Mouse (Mus musculus): Measurements from ENCODE around the gene Gm49378.

DNA sequence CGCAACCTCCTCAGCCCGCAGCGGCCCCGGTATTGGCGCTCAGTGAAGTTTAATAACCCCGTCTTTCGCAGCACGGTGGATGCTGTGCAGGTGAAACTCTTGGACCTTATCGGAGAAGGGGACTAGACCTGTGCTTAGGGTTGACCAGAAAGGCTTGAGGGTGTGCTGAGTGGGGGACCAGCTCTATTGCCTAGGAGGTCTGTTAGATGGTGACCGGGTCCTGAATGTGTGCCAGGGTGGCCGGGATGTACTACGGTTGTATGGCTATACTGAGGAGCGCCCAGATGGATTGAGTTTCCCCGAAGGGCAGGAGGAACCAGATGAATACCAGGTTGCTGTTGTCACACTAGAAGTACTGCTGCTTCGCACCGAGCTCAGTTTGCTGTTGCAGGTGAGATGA, 45.5 kb downstream of the Gm49378 start:
- TF ChIP-seq MAFK (IDR thresholded peaks at IDR 0.05; ENCODE audit: insufficient read depth, low read depth, low read length): no peak
- no peak for TF ChIP-seq HCFC1 (IDR thresholded peaks at IDR 0.05; ENCODE audit: borderline replicate concordance, insufficient read depth, low read length)
